Mouse (Mus musculus): Measurements from ENCODE around the gene Gid4. TPM values are rescaled to one million over a fixed set of nuclear protein-coding genes. Genes with fewer than 3 reads are reported as not detected.
"Not testable (repeated sequence)": the region's sequence is repeated elsewhere in the genome, so short reads cannot be mapped to it uniquely, and the experiment has no call there.

Gid4 gene
- polyA plus RNA-seq, 1 experiment from 2014 or later, result 19.0 TPM

DNA sequence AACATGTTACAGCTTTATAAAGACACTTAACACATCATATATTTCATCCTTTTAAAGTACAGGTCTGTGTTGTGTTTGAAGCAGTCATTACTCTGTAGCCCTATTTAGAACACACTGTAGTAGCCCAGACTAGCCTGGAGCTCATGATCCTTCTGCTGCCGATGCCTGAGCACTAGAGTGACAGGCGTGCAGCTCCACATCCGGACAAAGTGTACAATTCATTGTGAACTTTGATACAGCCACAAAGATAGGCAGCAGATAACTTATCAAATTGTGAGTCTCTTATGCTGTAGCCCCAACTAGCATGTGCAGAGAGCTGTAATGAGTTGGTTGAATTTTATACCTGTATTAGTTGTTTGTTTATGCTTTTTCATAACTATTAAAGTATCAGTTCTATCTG lies 10.7 kb downstream of the Gid4 start:
- H3K9ac ChIP-seq, result no peak overlapping the region
- no peak overlapping the region for H3K4me2 ChIP-seq
- H3K9me3 ChIP-seq (replicated peaks), result no peaks in the 10 kb centered on the region
- H3K36me3 ChIP-seq, result peaks cover 25% of the 10 kb centered on the region
- ATAC-seq (replicated peaks; ENCODE audit: insufficient number of reproducible peaks, insufficient read depth, low FRiP score, low read depth), result no peak
- no peaks in the 10 kb centered on the region for H3K27me3 ChIP-seq
- no peaks in the 10 kb centered on the region for H3K4me1 ChIP-seq (replicated peaks)
- 84% methylated on average over 3 of the region's 3 CpGs for WGBS
- H3K4me3 ChIP-seq, result no peak overlapping the region
- no peak overlapping the region for H3K27ac ChIP-seq

DNA sequence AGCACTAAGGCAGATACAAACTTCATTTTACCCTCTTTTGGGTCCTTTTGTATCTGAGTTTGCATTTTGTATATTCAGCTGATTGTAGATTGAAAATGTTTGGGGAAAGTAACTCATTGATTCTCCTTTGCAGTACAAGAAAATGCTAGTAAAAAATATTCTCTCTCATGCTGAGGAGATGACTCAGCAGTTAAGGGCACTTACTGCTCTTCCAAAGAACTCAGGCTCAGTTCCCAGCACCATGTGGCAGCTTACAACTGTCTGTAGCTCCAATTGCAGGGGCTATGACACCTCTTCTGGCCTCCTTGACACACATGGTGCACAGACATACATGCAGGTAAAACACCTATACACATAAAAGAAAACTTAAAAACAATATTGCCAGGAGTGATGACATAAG lies 16.6 kb downstream of the Gid4 start:
- Histone ChIP-seq H3K36me3 (peaks cover 61% of the 10 kb centered on the region), H3K27ac (no peak overlapping the region), H3K4me2 (no peak overlapping the region)

DNA sequence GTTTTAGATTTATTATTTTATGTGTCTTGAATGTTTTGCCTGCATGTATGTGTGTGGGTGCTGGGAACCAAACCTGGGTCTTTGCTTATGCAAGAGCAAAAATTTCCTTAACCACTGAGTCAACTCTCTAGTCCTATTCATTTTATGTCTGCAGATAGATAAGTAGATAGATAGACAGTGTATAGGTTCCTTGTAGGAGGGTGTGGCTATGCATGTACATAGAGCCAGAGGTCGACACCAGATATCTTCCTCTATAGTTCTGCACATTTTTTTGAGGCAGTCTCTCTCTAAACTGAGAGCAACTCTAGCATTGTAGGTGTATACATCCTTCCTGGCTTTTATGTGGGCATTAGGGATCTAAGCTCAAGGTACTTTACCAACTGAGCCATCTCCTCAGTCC lies 18.2 kb downstream of the Gid4 start:
- Histone ChIP-seq H3K27me3 (no peaks in the 10 kb centered on the region), H3K4me3 (no peak overlapping the region), H3K4me1 (replicated peaks) (no peaks in the 10 kb centered on the region), H3K9me3 (replicated peaks) (no peaks in the 10 kb centered on the region), H3K9ac (no peak overlapping the region), H3K27ac (no peak overlapping the region), H3K4me2 (no peak overlapping the region), H3K36me3 (peaks cover 64% of the 10 kb centered on the region)
- 81% methylated on average over 1 of the region's 1 CpGs for WGBS
- no peak for ATAC-seq (replicated peaks; ENCODE audit: insufficient number of reproducible peaks, insufficient read depth, low FRiP score, low read depth)

More for the DNA sequence above, 16.6 kb downstream of the Gid4 start:
- H3K4me1 ChIP-seq (replicated peaks), result no peaks in the 10 kb centered on the region
- H3K9me3 ChIP-seq (replicated peaks), result no peaks in the 10 kb centered on the region
- H3K27me3 ChIP-seq, result no peaks in the 10 kb centered on the region
- H3K9ac ChIP-seq, result no peak overlapping the region
- no peak for ATAC-seq (replicated peaks; ENCODE audit: insufficient number of reproducible peaks, insufficient read depth, low FRiP score, low read depth)
- H3K4me3 ChIP-seq, result no peak overlapping the region

DNA sequence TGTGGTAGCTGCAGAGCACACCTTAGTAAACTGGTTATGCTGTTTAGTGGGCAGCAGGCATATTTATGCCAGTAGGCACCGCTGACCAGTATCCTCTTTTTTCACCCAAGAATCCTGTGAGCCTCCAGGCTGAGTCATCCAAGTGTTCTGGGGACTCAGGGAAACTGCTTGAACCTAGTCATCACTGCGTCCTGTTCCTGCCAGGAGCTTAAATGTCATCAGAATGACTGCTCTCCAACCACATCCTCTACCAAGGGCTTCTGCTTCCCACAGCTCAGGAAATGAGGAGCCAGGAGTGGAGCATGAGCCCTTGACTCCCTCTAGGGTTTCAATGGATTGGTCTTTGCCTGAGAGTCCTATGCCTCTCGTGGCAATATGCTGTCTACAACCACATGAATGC lies 19.7 kb downstream of the Gid4 start:
- no peak overlapping the region for H3K27ac ChIP-seq
- no peak overlapping the region for H3K9ac ChIP-seq
- no peaks in the 10 kb centered on the region for H3K27me3 ChIP-seq
- H3K36me3 ChIP-seq, result peaks cover 64% of the 10 kb centered on the region
- WGBS, result 84% methylated on average over 3 of the region's 3 CpGs
- no peaks in the 10 kb centered on the region for H3K4me1 ChIP-seq (replicated peaks)
- H3K9me3 ChIP-seq (replicated peaks), result no peaks in the 10 kb centered on the region
- ATAC-seq (replicated peaks; ENCODE audit: insufficient number of reproducible peaks, insufficient read depth, low FRiP score, low read depth), result no peak
- no peak overlapping the region for H3K4me2 ChIP-seq
- no peak overlapping the region for H3K4me3 ChIP-seq

DNA sequence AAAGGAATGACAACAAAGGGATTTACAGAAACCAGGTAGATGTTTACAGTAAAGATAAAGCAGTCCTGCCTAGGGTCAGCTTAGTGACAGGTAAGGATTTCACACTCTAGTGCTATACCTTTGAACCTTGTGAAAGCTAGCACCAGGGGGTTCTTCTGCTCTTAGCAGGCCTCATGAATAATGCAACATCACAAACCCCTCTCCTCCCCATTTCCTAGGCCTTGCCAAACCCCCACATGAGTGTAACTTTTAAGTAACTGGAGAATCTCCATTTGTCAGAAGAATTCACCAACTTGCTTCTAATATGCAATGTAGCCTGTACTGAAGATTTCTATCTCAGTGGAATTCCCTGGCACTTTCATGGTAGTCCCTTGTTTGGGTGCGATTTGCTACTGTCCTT lies 22.7 kb downstream of the Gid4 start:
- not testable (repeated sequence) for H3K9ac ChIP-seq; H3K27ac ChIP-seq; ATAC-seq (replicated peaks; ENCODE audit: insufficient number of reproducible peaks, insufficient read depth, low FRiP score, low read depth); H3K9me3 ChIP-seq (replicated peaks); H3K4me1 ChIP-seq (replicated peaks); H3K4me2 ChIP-seq; H3K27me3 ChIP-seq; H3K4me3 ChIP-seq
- WGBS, result 28% methylated on average over 1 of the region's 1 CpGs
- H3K36me3 ChIP-seq, result peaks cover 59% of the 10 kb centered on the region

DNA sequence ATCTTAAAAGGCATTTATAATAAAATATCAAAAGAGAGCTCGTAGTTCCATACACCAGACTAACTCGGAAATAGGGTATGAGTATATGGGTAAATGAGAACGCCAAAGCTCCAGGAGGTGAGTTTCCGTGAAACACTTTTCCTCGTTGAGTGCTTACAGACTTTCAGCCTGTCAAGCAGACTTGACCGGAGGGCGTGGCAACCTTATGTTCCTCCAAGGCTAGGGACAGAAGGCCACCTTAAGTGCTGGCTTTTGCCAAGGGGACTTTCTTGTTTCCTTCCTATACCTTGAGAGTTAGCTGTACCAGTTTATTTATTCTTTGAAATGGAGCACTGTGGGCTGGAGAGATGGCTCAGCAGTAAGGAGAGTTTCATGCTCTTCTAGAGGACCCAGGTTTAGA lies 23.2 kb downstream of the Gid4 start:
- Histone ChIP-seq H3K9me3 (replicated peaks) (no peaks in the 10 kb centered on the region), H3K27me3 (no peaks in the 10 kb centered on the region), H3K4me3 (no peak overlapping the region), H3K4me2 (no peak overlapping the region), H3K27ac (no peak overlapping the region), H3K36me3 (peaks cover 53% of the 10 kb centered on the region), H3K4me1 (replicated peaks) (no peaks in the 10 kb centered on the region), H3K9ac (no peak overlapping the region)
- ATAC-seq (replicated peaks; ENCODE audit: insufficient number of reproducible peaks, insufficient read depth, low FRiP score, low read depth), result no peak
- WGBS, result 50% methylated on average over 7 of the region's 7 CpGs

DNA sequence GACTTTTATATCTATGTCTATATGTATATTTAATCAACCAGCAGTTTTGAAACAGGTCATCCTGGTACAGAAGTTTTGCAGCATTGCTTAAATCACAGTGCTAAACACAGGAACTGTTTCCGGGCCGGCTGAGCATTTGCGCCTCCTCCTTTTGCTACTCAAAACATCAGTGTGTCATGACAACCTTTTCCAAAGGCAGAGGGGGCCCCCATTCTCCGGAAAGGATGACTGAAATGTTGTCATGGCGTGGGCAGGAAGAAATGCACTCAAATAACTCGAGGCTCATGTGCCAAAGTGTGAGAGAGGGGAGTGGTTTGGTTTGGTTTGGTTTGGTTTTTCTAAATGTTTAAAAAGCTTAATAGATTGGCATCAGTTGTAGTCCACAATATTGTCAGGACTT lies 26.0 kb downstream of the Gid4 start:
- no peak overlapping the region for H3K4me3 ChIP-seq
- H3K27ac ChIP-seq, result no peak overlapping the region
- H3K4me2 ChIP-seq, result no peak overlapping the region
- no peak overlapping the region for H3K9ac ChIP-seq
- no peaks in the 10 kb centered on the region for H3K9me3 ChIP-seq (replicated peaks)
- no peaks in the 10 kb centered on the region for H3K27me3 ChIP-seq
- H3K36me3 ChIP-seq, result peaks cover 31% of the 10 kb centered on the region
- H3K4me1 ChIP-seq (replicated peaks), result no peaks in the 10 kb centered on the region
- ATAC-seq (replicated peaks; ENCODE audit: insufficient number of reproducible peaks, insufficient read depth, low FRiP score, low read depth), result no peak
- 83% methylated on average over 6 of the region's 6 CpGs for WGBS

DNA sequence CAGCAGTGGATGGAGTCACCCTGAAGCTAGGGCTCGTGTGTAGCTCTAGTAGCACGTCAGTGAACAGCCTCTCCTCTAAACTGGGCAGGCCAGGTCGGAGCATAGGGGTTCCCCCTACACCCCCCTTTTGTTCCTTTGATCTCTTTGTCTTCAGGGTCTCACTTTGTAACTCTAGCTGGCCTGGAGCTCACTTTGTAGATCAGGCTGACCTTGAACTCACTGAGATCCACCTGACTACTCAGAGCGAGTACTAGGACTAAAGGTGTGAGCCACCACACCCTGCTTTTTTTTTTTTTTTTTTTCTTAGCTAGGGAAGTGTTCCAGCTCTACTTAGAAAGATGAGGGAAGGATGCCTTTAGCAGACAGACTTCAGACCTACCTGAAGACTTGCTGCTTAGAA lies 27.1 kb downstream of the Gid4 start:
- H3K4me3 ChIP-seq, result no peak overlapping the region
- no peaks in the 10 kb centered on the region for H3K9me3 ChIP-seq (replicated peaks)
- no peak overlapping the region for H3K4me2 ChIP-seq
- no peak overlapping the region for H3K9ac ChIP-seq
- H3K36me3 ChIP-seq, result peaks cover 27% of the 10 kb centered on the region
- H3K4me1 ChIP-seq (replicated peaks), result no peaks in the 10 kb centered on the region
- H3K27ac ChIP-seq, result no peak overlapping the region
- H3K27me3 ChIP-seq, result no peaks in the 10 kb centered on the region
- no peak for ATAC-seq (replicated peaks; ENCODE audit: insufficient number of reproducible peaks, insufficient read depth, low FRiP score, low read depth)
- 80% methylated on average over 4 of the region's 4 CpGs for WGBS

DNA sequence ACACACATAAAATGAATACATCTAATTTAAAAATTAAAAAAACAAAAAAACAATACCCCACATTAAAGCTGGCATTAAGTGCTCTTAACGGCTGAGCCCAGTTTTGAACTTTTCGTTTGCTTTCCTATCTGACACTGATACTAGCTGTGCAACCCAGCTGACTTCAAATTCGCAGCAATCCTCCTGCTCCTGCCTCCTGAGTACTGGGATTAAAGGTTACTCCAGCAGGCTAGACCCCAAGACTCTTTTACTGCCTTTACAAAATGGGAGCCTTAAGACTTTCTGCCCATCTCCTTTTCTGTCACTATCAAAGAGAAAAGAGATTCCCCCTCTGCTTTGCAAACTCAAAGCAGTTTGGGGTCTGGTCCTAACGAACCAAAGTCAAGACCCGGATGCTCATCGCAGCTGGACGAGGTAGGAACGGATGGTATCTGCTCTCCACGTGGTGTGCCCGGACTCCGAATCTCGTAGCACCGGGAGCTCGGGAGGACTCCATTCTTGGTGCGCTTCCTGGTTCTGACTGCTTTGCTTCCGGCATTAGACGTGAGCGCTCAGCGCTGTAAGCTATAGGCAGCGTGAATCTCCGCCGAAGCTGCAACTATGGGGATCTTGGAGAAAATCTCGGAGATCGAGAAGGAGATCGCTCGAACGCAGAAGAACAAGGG lies 37.3 kb downstream of the Gid4 start, which contains the start of gene Drg2:
Gene Drg2, plus strand, starts transcription at position 512 of the 665 bp plus-strand sequence.
- Histone ChIP-seq H3K27me3 (0 out of 2 replicates have a peak, but pooled peaks cover 4% of the 10 kb centered on the region), H3K9me3 (replicated peaks) (no peaks in the 10 kb centered on the region), H3K4me2 (peak within 1 kb of the TSS; percentile 80), H3K4me1 (replicated peaks) (peaks cover 11% of the 10 kb centered on the region), H3K4me3 (peak within 1 kb of the TSS; percentile 83), H3K27ac (peak within 1 kb of the TSS; percentile 72), H3K36me3 (peaks cover 21% of the 10 kb centered on the region), H3K9ac (peak within 1 kb of the TSS; percentile 80)
- ATAC-seq (replicated peaks; ENCODE audit: insufficient number of reproducible peaks, insufficient read depth, low FRiP score, low read depth), result peak; percentile 63; the same call in 1 of the 2 replicates
- 4% methylated on average over 27 of the region's 27 CpGs for WGBS

DNA sequence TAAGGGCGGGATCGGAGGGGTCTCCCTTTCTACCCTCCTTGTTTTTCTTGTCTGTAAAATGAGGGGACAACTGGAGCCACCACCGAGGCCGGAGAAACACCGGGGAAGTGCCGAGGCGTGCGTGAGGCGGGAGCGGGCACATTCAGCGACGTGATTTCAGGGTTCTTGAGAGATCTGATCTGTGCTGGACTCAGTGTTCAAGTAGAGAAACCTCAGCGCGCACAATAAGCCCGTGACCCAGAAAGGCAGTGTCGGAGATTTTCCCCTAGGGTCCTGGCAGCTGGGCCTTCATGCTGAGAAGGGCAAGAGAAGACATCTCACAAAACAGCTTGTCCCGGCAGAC lies 37.8 kb downstream of the Gid4 start:
- Histone ChIP-seq H3K4me3 (peak overlapping the region; percentile 83), H3K27me3 (0 out of 2 replicates have a peak, but pooled peaks cover 4% of the 10 kb centered on the region), H3K9ac (peak overlapping the region; percentile 80), H3K36me3 (peaks cover 26% of the 10 kb centered on the region), H3K9me3 (replicated peaks) (no peaks in the 10 kb centered on the region), H3K4me2 (peak overlapping the region; percentile 80), H3K4me1 (replicated peaks) (peaks cover 11% of the 10 kb centered on the region), H3K27ac (peak overlapping the region; percentile 72)
- ATAC-seq (replicated peaks; ENCODE audit: insufficient number of reproducible peaks, insufficient read depth, low FRiP score, low read depth), result no peak
- WGBS, result under 1% methylated on average over 17 of the region's 17 CpGs

DNA sequence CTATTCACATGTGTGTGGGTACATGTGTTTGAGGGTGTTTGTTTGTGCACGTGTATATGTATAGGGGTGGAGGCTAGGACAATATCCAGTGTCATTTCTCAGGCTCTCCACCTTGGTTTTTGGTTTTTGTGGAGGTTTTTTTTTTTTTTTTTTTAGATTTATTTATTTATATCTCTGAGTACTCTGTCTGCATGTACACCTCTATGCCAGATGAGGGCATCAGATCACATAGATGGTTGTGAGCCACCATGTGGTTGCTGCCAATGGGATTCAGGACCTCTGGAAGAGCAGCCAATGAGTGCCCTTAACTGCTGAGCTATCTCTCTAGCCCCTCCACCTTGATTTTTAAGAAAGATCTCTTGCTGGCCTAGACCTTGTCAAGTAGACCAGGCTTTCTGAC lies 41.0 kb downstream of the Gid4 start:
- no peak overlapping the region for H3K9ac ChIP-seq
- H3K27ac ChIP-seq, result no peak overlapping the region
- no peak overlapping the region for H3K4me3 ChIP-seq
- no peaks in the 10 kb centered on the region for H3K9me3 ChIP-seq (replicated peaks)
- H3K27me3 ChIP-seq, result no peaks in the 10 kb centered on the region
- H3K4me2 ChIP-seq, result no peak overlapping the region
- ATAC-seq (replicated peaks; ENCODE audit: insufficient number of reproducible peaks, insufficient read depth, low FRiP score, low read depth), result no peak
- 93% methylated on average over 1 of the region's 1 CpGs for WGBS
- peaks cover 56% of the 10 kb centered on the region for H3K36me3 ChIP-seq
- peaks cover 11% of the 10 kb centered on the region for H3K4me1 ChIP-seq (replicated peaks)

DNA sequence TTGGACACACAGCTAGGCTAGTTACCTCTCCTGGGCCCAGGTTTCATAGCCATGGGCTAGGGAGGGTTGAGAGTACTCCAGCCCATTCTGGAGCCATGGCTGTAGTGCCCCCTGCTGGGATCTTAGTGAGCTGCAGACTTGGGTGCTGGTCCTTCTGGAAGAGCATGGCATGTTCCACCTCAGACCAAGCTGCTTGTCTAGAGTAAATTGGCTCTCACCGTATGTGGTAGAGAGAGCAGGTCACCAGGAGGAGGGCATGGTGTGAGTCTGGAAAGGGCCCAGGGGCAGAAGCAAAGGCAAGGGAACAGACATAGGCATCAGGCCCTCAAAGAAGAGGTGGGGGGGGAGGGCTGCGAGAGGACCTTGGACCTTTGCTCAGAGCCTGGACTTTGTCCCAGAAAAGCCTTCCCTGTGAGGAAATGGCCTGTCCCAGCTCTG lies 49.0 kb downstream of the Gid4 start:
- Histone ChIP-seq H3K9ac (no peak overlapping the region), H3K4me3 (no peak overlapping the region), H3K27me3 (no peaks in the 10 kb centered on the region), H3K4me2 (no peak overlapping the region), H3K4me1 (replicated peaks) (no peaks in the 10 kb centered on the region), H3K36me3 (peaks cover 79% of the 10 kb centered on the region), H3K27ac (no peak overlapping the region), H3K9me3 (replicated peaks) (no peaks in the 10 kb centered on the region)
- ATAC-seq (replicated peaks; ENCODE audit: insufficient number of reproducible peaks, insufficient read depth, low FRiP score, low read depth), result no peak
- WGBS, result 87% methylated on average over 2 of the region's 2 CpGs
